Mouse (Mus musculus) MEL (cell line): ENCODE measurements around the gene 5430427O19Rik. TPM values are rescaled to one million over a fixed set of nuclear protein-coding genes. Genes with fewer than 3 reads are reported as not detected.

Source experiments
- DNase-seq: peaks from one replicate; pipeline ENCODE4 v3.0.0; 2011; ENCODE audit warnings: low read depth, low spot score
- H3K27ac ChIP-seq: 2 replicates; pipeline ENCODE4 v1.5.1; 2012; ENCODE audit warnings: low read depth, mild to moderate bottlenecking, control low read depth, low read length, moderate library complexity; ENCODE audit not compliant: control insufficient read depth
- H3K27me3 ChIP-seq, 2 experiments: fragments of 150-350 bp in 1 of 2; sonication (generic) in 1 of 2; 2 replicates each; pipeline ENCODE4 v1.6.1; 2012; ENCODE audit warnings: low read length in 2 of 2, mild to moderate bottlenecking in 2 of 2, improper control_type of control experiment in 1 of 2, moderate library complexity in 1 of 2; ENCODE audit not compliant: insufficient read depth in 2 of 2, control insufficient read depth in 1 of 2
- H3K36me3 ChIP-seq, 2 experiments: 2 replicates each; pipeline ENCODE4 v1.6.1; 2012 to 2014; ENCODE audit warnings: low read length in 2 of 2, improper control_type of control experiment in 1 of 2, inconsistent platforms in 1 of 2, mild to moderate bottlenecking in 1 of 2; ENCODE audit not compliant: insufficient read depth in 2 of 2, control insufficient read depth in 1 of 2
- H3K4me1 ChIP-seq, 2 experiments: fragments of 150-350 bp in 1 of 2; sonication (generic) in 1 of 2; 2 replicates each; pipeline ENCODE4 v1.6.1; 2012; ENCODE audit warnings: low read length in 2 of 2, improper control_type of control experiment in 1 of 2, mild to moderate bottlenecking in 1 of 2; ENCODE audit not compliant: insufficient read depth in 2 of 2, control insufficient read depth in 1 of 2
- H3K4me3 ChIP-seq, 2 experiments: fragments of 150-350 bp in 1 of 2; sonication (generic) in 1 of 2; 2 replicates each; pipeline ENCODE4 v1.5.1; 2012; ENCODE audit warnings: low read depth in 2 of 2, low read length in 2 of 2, mild to moderate bottlenecking in 2 of 2, moderate library complexity in 2 of 2, control low read depth in 1 of 2, improper control_type of control experiment in 1 of 2; ENCODE audit not compliant: control insufficient read depth in 1 of 2, insufficient read depth in 1 of 2
- H3K79me2 ChIP-seq: 2 replicates; pipeline ENCODE4 v1.6.1; 2012; ENCODE audit warnings: mild to moderate bottlenecking, low read length, moderate library complexity; ENCODE audit not compliant: control insufficient read depth, poor library complexity, insufficient read depth
- H3K9ac ChIP-seq: 2 replicates; pipeline ENCODE4 v1.6.1; 2012; ENCODE audit warnings: low read depth, mild to moderate bottlenecking, control low read depth, low read length, moderate library complexity; ENCODE audit not compliant: control insufficient read depth, poor library complexity, severe bottlenecking
- H3K9me3 ChIP-seq: fragments of 150-350 bp; sonication (generic); replicated peaks from 2 replicates; pipeline ENCODE4 v1.6.1; 2012; ENCODE audit warnings: mild to moderate bottlenecking, low read length, improper control_type of control experiment, moderate library complexity; ENCODE audit not compliant: insufficient read depth
- CHD1 ChIP-seq: IDR thresholded peaks from 2 replicates; pipeline ENCODE4 v1.6.1; 2012; ENCODE audit warnings: low read depth, mild to moderate bottlenecking, inconsistent platforms, low read length, improper control_type of control experiment
- CTCF ChIP-seq, 3 experiments: IDR thresholded peaks in 2 of 3; conservative IDR thresholded peaks in 1 of 3; 2 replicates each; pipeline ENCODE4 v1.5.1; 2011 to 2012; ENCODE audit warnings: low read length in 3 of 3, low read depth in 2 of 3, mild to moderate bottlenecking in 2 of 3, improper control_type of control experiment in 1 of 3, inconsistent platforms in 1 of 3, mixed read lengths in 1 of 3, moderate library complexity in 1 of 3; ENCODE audit not compliant: control insufficient read depth in 1 of 3, insufficient read depth in 1 of 3, poor library complexity in 1 of 3, severe bottlenecking in 1 of 3
- ELF1 ChIP-seq: IDR thresholded peaks from 2 replicates; pipeline ENCODE4 v1.6.1; 2014; ENCODE audit warnings: low read depth, mild to moderate bottlenecking, inconsistent platforms, low read length, improper control_type of control experiment, moderate library complexity
- EP300 ChIP-seq, 2 experiments: IDR thresholded peaks; 2 replicates each; pipeline ENCODE4 v1.6.1; 2011; ENCODE audit warnings: improper control_type of control experiment in 2 of 2, low read length in 2 of 2, low read depth in 1 of 2, mild to moderate bottlenecking in 1 of 2
- GABPA ChIP-seq: IDR thresholded peaks from 2 replicates; pipeline ENCODE4 v1.6.1; 2012; ENCODE audit warnings: low read depth, mild to moderate bottlenecking, inconsistent platforms, low read length, improper control_type of control experiment, moderate library complexity
- GATA1 ChIP-seq: IDR thresholded peaks from 2 replicates; pipeline ENCODE4 v1.6.1; 2011; ENCODE audit warnings: low read depth, low read length, improper control_type of control experiment
- KAT2A ChIP-seq: conservative IDR thresholded peaks from 2 replicates; pipeline ENCODE4 v1.6.1; 2012; ENCODE audit warnings: low read depth, low read length, improper control_type of control experiment, inconsistent platforms
- MAFK ChIP-seq: IDR thresholded peaks from 2 replicates; pipeline ENCODE4 v1.6.1; 2011; ENCODE audit warnings: low read depth, mild to moderate bottlenecking, low read length, improper control_type of control experiment, borderline replicate concordance
- MXI1 ChIP-seq: IDR thresholded peaks from 2 replicates; pipeline ENCODE4 v1.6.1; 2011; ENCODE audit warnings: mild to moderate bottlenecking, low read depth, low read length, improper control_type of control experiment
- MYC ChIP-seq: IDR thresholded peaks from 2 replicates; pipeline ENCODE4 v1.6.1; 2011; ENCODE audit warnings: low read depth, mild to moderate bottlenecking, low read length, improper control_type of control experiment, moderate library complexity
- NRF1 ChIP-seq: IDR thresholded peaks from 2 replicates; pipeline ENCODE4 v1.6.1; 2014; ENCODE audit warnings: low read depth, mild to moderate bottlenecking, inconsistent platforms, low read length, improper control_type of control experiment, moderate library complexity; ENCODE audit not compliant: poor library complexity, insufficient read depth, severe bottlenecking
- POLR2A ChIP-seq, 2 experiments: IDR thresholded peaks; 2 replicates each; pipeline ENCODE4 v1.6.1; 2011 to 2012; ENCODE audit warnings: low read length in 2 of 2, mild to moderate bottlenecking in 2 of 2, control low read depth in 1 of 2, improper control_type of control experiment in 1 of 2, low read depth in 1 of 2, moderate library complexity in 1 of 2; ENCODE audit not compliant: control insufficient read depth in 1 of 2, insufficient read depth in 1 of 2, poor library complexity in 1 of 2
- POLR2AphosphoS5 ChIP-seq: IDR thresholded peaks from 2 replicates; pipeline ENCODE4 v1.6.1; 2012; ENCODE audit warnings: low read depth, borderline replicate concordance, mild to moderate bottlenecking, inconsistent platforms, low read length, moderate library complexity, mixed read lengths
- RAD21 ChIP-seq: IDR thresholded peaks from 2 replicates; pipeline ENCODE4 v1.6.1; 2011; ENCODE audit warnings: mild to moderate bottlenecking, low read depth, low read length, improper control_type of control experiment
- RCOR1 ChIP-seq: IDR thresholded peaks from 2 replicates; pipeline ENCODE4 v1.6.1; 2012; ENCODE audit warnings: low read depth, mild to moderate bottlenecking, inconsistent platforms, low read length, improper control_type of control experiment
- SIN3A ChIP-seq: IDR thresholded peaks from 2 replicates; pipeline ENCODE4 v1.6.1; 2012; ENCODE audit warnings: low read length, improper control_type of control experiment, inconsistent platforms
- SMC3 ChIP-seq: IDR thresholded peaks from 2 replicates; pipeline ENCODE4 v1.6.1; 2011; ENCODE audit warnings: low read depth, low read length, improper control_type of control experiment
- TBP ChIP-seq: IDR thresholded peaks from 2 replicates; pipeline ENCODE4 v1.8.0; 2011; ENCODE audit warnings: low read depth, low read length, improper control_type of control experiment
- TCF12 ChIP-seq: IDR thresholded peaks from 2 replicates; pipeline ENCODE4 v1.6.1; 2014; ENCODE audit warnings: low read depth, mild to moderate bottlenecking, inconsistent platforms, low read length, improper control_type of control experiment, moderate library complexity
- USF2 ChIP-seq, 2 experiments: IDR thresholded peaks; 2 replicates each; pipeline ENCODE4 v1.6.1; 2011 to 2012; ENCODE audit warnings: improper control_type of control experiment in 2 of 2, low read length in 2 of 2, borderline replicate concordance in 1 of 2, inconsistent platforms in 1 of 2, low read depth in 1 of 2, mild to moderate bottlenecking in 1 of 2; ENCODE audit not compliant: insufficient read depth in 1 of 2
- ZC3H11A ChIP-seq: IDR thresholded peaks from 2 replicates; pipeline ENCODE4 v1.6.1; 2012; ENCODE audit warnings: low read depth, mild to moderate bottlenecking, inconsistent platforms, low read length, improper control_type of control experiment
- polyA plus RNA-seq, 2 experiments: library from polyadenylated mRNA; stranded (reverse) in 1 of 2; unstranded in 1 of 2; fragments of >175 nt in 1 of 2; fragments of >200 nt in 1 of 2; gene quantifications; 2 replicates each; pipeline versions ENCODE4 v1.2.1 to v1.2.4; 2012; ENCODE audit warnings: low replicate concordance in 2 of 2, low read depth in 1 of 2; ENCODE audit not compliant: insufficient read length in 2 of 2, insufficient read depth in 1 of 2, missing spikeins in 1 of 2
- total RNA-seq: library from RNA; depleted of rRNA; stranded (reverse); fragments of 300-350 nt; gene quantifications from 2 replicates; pipeline ENCODE4 v1.2.3, GENCODE M21; 2012

Gene 5430427O19Rik
- total and polyA plus RNA-seq, 3 experiments: 1.2 to 1.7 TPM; not detected in 1

DNA sequence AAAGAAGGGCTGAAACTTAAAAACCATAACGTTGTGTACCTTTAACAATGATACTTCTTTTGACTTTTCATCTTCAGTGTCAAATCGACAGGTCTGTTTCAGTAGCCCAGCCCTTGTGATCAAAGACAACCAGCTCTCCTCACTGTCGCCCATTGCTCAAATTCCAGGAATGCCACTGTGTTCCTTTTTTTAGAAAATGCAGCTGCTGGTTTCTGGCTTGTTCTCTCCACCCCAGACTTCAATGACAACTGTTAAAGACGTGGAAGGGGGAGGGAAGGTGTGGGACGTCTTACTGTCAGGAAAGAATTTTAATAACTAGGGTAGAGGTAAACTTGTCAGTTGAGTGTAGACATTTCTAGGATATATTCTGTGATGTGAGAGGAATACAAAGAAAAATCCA, 16.5 kb downstream of the 5430427O19Rik start:
- H3K36me3 ChIP-seq: 0 out of 4 replicates have a peak, but pooled peaks cover 0 to 2% of the 10 kb centered on the region in 2 experiments
- H3K4me1 ChIP-seq: peaks cover 0 to 2% of the 10 kb centered on the region in 2 experiments; a peak in 2 of 4 replicates
- no peak overlapping the region for H3K27ac ChIP-seq
- DNase-seq: no peak
- no peak for TF ChIP-seq CHD1
- no peak for TF ChIP-seq POLR2A (IDR thresholded peaks at IDR 0.05; ENCODE audit: control insufficient read depth in 1 of 2, insufficient read depth in 1 of 2, low read depth in 1 of 2, low read length in 2 of 2, poor library complexity in 1 of 2)
- TF ChIP-seq TBP: no peak
- TF ChIP-seq MXI1: no peak
- TF ChIP-seq USF2 (IDR thresholded peaks at IDR 0.05; ENCODE audit: borderline replicate concordance in 1 of 2, insufficient read depth in 1 of 2, low read depth in 1 of 2, low read length in 2 of 2): no peak
- TF ChIP-seq TCF12: no peak
- TF ChIP-seq ELF1: no peak
- no peak overlapping the region for H3K9ac ChIP-seq
- H3K4me3 ChIP-seq: no peak overlapping the region
- H3K27me3 ChIP-seq: no peaks in the 10 kb centered on the region
- no peaks in the 10 kb centered on the region for H3K9me3 ChIP-seq
- H3K79me2 ChIP-seq: no peaks in the 10 kb centered on the region

DNA sequence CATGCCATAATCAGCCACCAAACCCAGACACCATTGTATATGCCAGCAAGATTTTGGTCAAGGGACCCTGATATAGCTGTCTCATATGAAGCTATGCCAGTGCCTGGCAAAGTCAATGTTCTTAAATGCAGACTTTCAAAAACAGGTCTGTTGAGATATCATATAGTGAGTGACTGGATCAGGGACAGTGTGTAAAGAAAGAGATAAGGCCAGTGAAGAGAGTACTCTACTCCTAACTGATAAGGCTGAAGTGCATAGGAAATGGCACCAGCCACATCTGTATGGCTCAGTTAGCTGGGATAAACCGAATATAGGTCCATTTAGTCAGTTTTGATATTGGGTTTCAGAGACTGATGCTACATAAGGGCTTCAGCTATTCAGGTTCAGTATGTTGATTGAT, 31.0 kb downstream of the 5430427O19Rik start:
- H3K79me2 ChIP-seq: no peaks in the 10 kb centered on the region
- TF ChIP-seq POLR2A (IDR thresholded peaks at IDR 0.05; ENCODE audit: control insufficient read depth in 1 of 2, insufficient read depth in 1 of 2, low read depth in 1 of 2, low read length in 2 of 2, poor library complexity in 1 of 2): no peak
- TF ChIP-seq GATA1: peak; percentile 31; the same call in 1 of the 2 replicates
- no peak overlapping the region for H3K4me3 ChIP-seq

DNA sequence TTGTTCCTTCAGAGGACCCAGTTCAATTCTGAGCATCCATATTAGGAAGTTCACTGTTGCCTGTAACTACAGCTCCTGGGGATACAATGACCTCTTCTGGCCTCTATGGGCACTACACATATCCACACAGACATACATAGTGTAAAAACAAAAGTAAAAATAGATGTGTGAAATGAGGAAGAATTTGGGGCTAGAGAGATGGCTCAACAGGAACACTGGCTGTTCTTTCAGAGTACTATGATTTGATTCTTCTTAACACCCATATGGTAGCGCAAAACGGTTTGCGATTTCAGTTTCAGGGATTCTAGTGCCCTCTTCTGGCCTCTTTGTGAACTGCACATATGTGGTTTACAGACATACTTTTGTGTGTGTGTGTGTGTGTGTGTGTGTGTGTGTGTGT, 48.9 kb downstream of the 5430427O19Rik start:
- peak; percentile 61 for DNase-seq
- Histone ChIP-seq H3K9me3 (no peaks in the 10 kb centered on the region), H3K79me2 (no peaks in the 10 kb centered on the region), H3K36me3 (no peaks in the 10 kb centered on the region), H3K9ac (no peak overlapping the region), H3K4me1 (no peaks in the 10 kb centered on the region), H3K4me3 (peak overlapping the region in 1 of 2 experiments; percentile 47; a peak in 1 of 4 replicates), H3K27ac (no peak overlapping the region), H3K27me3 (no peaks in the 10 kb centered on the region)
- TF ChIP-seq GABPA (no peak), RCOR1 (no peak), CHD1 (no peak), CTCF (IDR thresholded peaks at IDR 0.05 in 2 of 3, conservative IDR thresholded peaks at IDR 0.05 in 1 of 3; ENCODE audit: control insufficient read depth in 1 of 3, insufficient read depth in 1 of 3, low read depth in 2 of 3, low read length in 3 of 3, poor library complexity in 1 of 3, severe bottlenecking in 1 of 3) (peak; percentile 23 to 62 (median 59)), MYC (no peak), KAT2A (no peak), EP300 (IDR thresholded peaks at IDR 0.05; ENCODE audit: low read depth in 1 of 2, low read length in 2 of 2) (no peak), POLR2AphosphoS5 (no peak), SMC3 (peak; percentile 67), MAFK (no peak), ZC3H11A (peak; percentile 57), NRF1 (no peak), SIN3A (no peak), RAD21 (peak; percentile 63), TBP (no peak)

More for the DNA sequence above, 31.0 kb downstream of the 5430427O19Rik start:
- Histone ChIP-seq H3K9ac (no peak overlapping the region), H3K9me3 (no peaks in the 10 kb centered on the region), H3K27ac (no peak overlapping the region), H3K27me3 (no peaks in the 10 kb centered on the region), H3K4me1 (no peaks in the 10 kb centered on the region), H3K36me3 (no peaks in the 10 kb centered on the region)
- no peak for DNase-seq
